Mouse (Mus musculus) lung, postnatal 25 days (tissue): Measurements from ENCODE around the gene Cib4.

ENCODE experiments used
- DNase-seq: peaks from one replicate; pipeline ENCODE4 v3.0.0; 2022; ENCODE audit warnings: low spot score

Gene Cib4

GRCm38 (mm10) chr5:30518108-30518507 lies 27.5 kb downstream of the Cib4 start:
- DNase-seq: peak; percentile 35

GRCm38 (mm10) chr5:30516376-30516775 lies 29.3 kb downstream of the Cib4 start:
- peak; percentile 65 for DNase-seq

GRCm38 (mm10) chr5:30513111-30513510 lies 32.5 kb downstream of the Cib4 start:
- DNase-seq: no peak

GRCm38 (mm10) chr5:30497299-30497698 lies 48.3 kb downstream of the Cib4 start:
- no peak for DNase-seq

- DNase-seq: no peak
Measured at GRCm38 (mm10) chr5:30496821-30497220, 48.8 kb downstream of the Cib4 start.

GRCm38 (mm10) chr5:30495288-30495687 lies 50.3 kb downstream of the Cib4 start:
- DNase-seq: no peak

GRCm38 (mm10) chr5:30494606-30495005 lies 51.0 kb downstream of the Cib4 start:
- no peak for DNase-seq

GRCm38 (mm10) chr5:30493723-30494122 lies 51.9 kb downstream of the Cib4 start:
- DNase-seq: no peak

- DNase-seq: no peak
Measured at GRCm38 (mm10) chr5:30490845-30491244, 54.8 kb downstream of the Cib4 start.

- DNase-seq: no peak
Measured at GRCm38 (mm10) chr5:30490215-30490614, 55.4 kb downstream of the Cib4 start.

- DNase-seq: no peak
Measured at GRCm38 (mm10) chr5:30485136-30485535, 60.5 kb downstream of the Cib4 start.

- no peak for DNase-seq
Measured at GRCm38 (mm10) chr5:30484591-30484990, 61.0 kb downstream of the Cib4 start.

- no peak for DNase-seq
Measured at GRCm38 (mm10) chr5:30483533-30483932, 62.1 kb downstream of the Cib4 start.

GRCm38 (mm10) chr5:30482319-30482718 lies 63.3 kb downstream of the Cib4 start:
- peak; percentile 55 for DNase-seq

GRCm38 (mm10) chr5:30476534-30476933 lies 69.1 kb downstream of the Cib4 start:
- no peak for DNase-seq

- DNase-seq: no peak
Measured at GRCm38 (mm10) chr5:30472148-30472547, 73.5 kb downstream of the Cib4 start.

- no peak for DNase-seq
Measured at GRCm38 (mm10) chr5:30470454-30470853, 75.2 kb downstream of the Cib4 start.

- no peak for DNase-seq
Measured at GRCm38 (mm10) chr5:30466315-30466714, 79.3 kb downstream of the Cib4 start.

GRCm38 (mm10) chr5:30465861-30466260 lies 79.8 kb downstream of the Cib4 start, which contains the start of gene 1700001C02Rik:
1700001C02Rik (plus strand) TSS chr5:30466047.
- no peak for DNase-seq

- DNase-seq: peak; percentile 2
Measured at GRCm38 (mm10) chr5:30461821-30462220, 83.8 kb downstream of the Cib4 start, which contains the start of gene Otof. Otof (minus strand) TSS chr5:30461932.

GRCm38 (mm10) chr5:30460155-30460554 lies 85.5 kb downstream of the Cib4 start:
- DNase-seq: no peak

GRCm38 (mm10) chr5:30456056-30456455 lies 89.6 kb downstream of the Cib4 start:
- DNase-seq: no peak

- DNase-seq: no peak
Measured at GRCm38 (mm10) chr5:30444327-30444895, 101.2 kb downstream of the Cib4 start.

- DNase-seq: no peak
Measured at GRCm38 (mm10) chr5:30442196-30442595, 103.4 kb downstream of the Cib4 start.
